In genomic region chr5:124478873-124479204, GRCm38 (mm10) we compare ENCODE assay signal across 8 mouse cellular contexts. TPM values are rescaled to one million over a fixed set of nuclear protein-coding genes. Genes with fewer than 3 reads are reported as not detected.
DNase-seq lines count a peak whose midpoint lies in the region; ATAC-seq and TF ChIP-seq lines count a peak whose summit lies in the region.

No protein-coding gene starts in this region.

- no peaks in the 10 kb centered on the region for H3K27me3 ChIP-seq in cerebellum, adult 2 months (ENCODE audit: control insufficient read depth, insufficient read depth, low read length)
- no peaks in the 10 kb centered on the region for H3K27me3 ChIP-seq in liver, adult 2 months (ENCODE audit: control insufficient read depth, insufficient read depth, low read length)
- H3K27me3 ChIP-seq in hindbrain, postnatal 0 days (ENCODE audit: insufficient read depth, low read length) = no peaks in the 10 kb centered on the region
- no peaks in the 10 kb centered on the region for H3K27me3 ChIP-seq in neural tube, embryonic 14.5 days (ENCODE audit: control insufficient read depth, insufficient read depth, low read length)

- no peaks in the 10 kb centered on the region for H3K36me3 ChIP-seq in liver, adult 2 months (ENCODE audit: control insufficient read depth, insufficient read depth, low read length)
- no peaks in the 10 kb centered on the region for H3K36me3 ChIP-seq in hindbrain, postnatal 0 days (ENCODE audit: insufficient read depth, low read length)
- H3K36me3 ChIP-seq in neural tube, embryonic 14.5 days (ENCODE audit: control insufficient read depth, insufficient read depth, low read length) = no peaks in the 10 kb centered on the region

- H3K79me2 ChIP-seq in liver, adult 2 months (ENCODE audit: control insufficient read depth, insufficient read depth, low read length) = peaks cover 10% of the 10 kb centered on the region

- TF ChIP-seq CTCF in cerebellum, adult 2 months (IDR thresholded peaks at IDR 0.05; ENCODE audit: borderline replicate concordance, insufficient read depth, low read depth, low read length) = no peak
- TF ChIP-seq CTCF in liver, adult 2 months (IDR thresholded peaks at IDR 0.05; ENCODE audit: low read depth, low read length) = no peak
- no peak for TF ChIP-seq CTCF in hindbrain, postnatal 0 days (IDR thresholded peaks at IDR 0.05; ENCODE audit: low read depth)

- H3K4me1 ChIP-seq in cerebellum, adult 2 months (ENCODE audit: control insufficient read depth, insufficient read depth, low read length) = peaks cover 5% of the 10 kb centered on the region
- peaks cover 1% of the 10 kb centered on the region; the same call in 1 of the 2 replicates for H3K4me1 ChIP-seq in liver, adult 2 months (ENCODE audit: control insufficient read depth, insufficient read depth, low read length)
- H3K4me1 ChIP-seq in hindbrain, postnatal 0 days (ENCODE audit: insufficient read depth, low read length) = peaks cover 13% of the 10 kb centered on the region
- H3K4me1 ChIP-seq in neural tube, embryonic 14.5 days (ENCODE audit: control insufficient read depth, insufficient read depth, low read length) = peaks cover 5% of the 10 kb centered on the region; the same call in 1 of the 2 replicates

- no peak for DNase-seq in cerebellum, adult 2 months
- no peak for DNase-seq in cerebellum, adult 18-20 months
- no peak for DNase-seq in liver, adult 2 months (ENCODE audit: extremely low read depth, low read depth, low spot score)
- no peak for DNase-seq in liver
- no peak for DNase-seq in hindbrain, postnatal 0 days (ENCODE audit: low spot score)
- no peak for DNase-seq in frontal cortex, postnatal 10 days (ENCODE audit: low spot score in 2 of 2)
- DNase-seq in lung, postnatal 36 days = no peak

- ATAC-seq in hindbrain, postnatal 0 days = no peak
- ATAC-seq in neural tube, embryonic 14.5 days (ENCODE audit: low read depth) = no peak

- H3K9ac ChIP-seq in liver, adult 2 months (ENCODE audit: low read depth, low read length) = no peak overlapping the region
- H3K9ac ChIP-seq in hindbrain, postnatal 0 days (replicated peaks; ENCODE audit: low read length) = no peak overlapping the region
- no peak overlapping the region for H3K9ac ChIP-seq in neural tube, embryonic 14.5 days (replicated peaks; ENCODE audit: low read depth, low read length)

- peak overlapping the region; percentile 82 for H3K4me2 ChIP-seq in hindbrain, postnatal 0 days (ENCODE audit: low read depth, low read length)
- H3K4me2 ChIP-seq in neural tube, embryonic 14.5 days (ENCODE audit: low read depth, low read length) = 0 out of 2 replicates have a peak overlapping the region, but pooled peaks have one; percentile 71

- no peak for TF ChIP-seq POLR2A in cerebellum, adult 2 months (IDR thresholded peaks at IDR 0.05; ENCODE audit: borderline replicate concordance, insufficient read depth, low read length)
- no peak for TF ChIP-seq POLR2A in liver, adult 2 months (IDR thresholded peaks at IDR 0.05; ENCODE audit: extremely low read depth, insufficient read depth, low read length)

- no peaks in the 10 kb centered on the region for H3K9me3 ChIP-seq in hindbrain, postnatal 0 days (ENCODE audit: low read length)
- H3K9me3 ChIP-seq in neural tube, embryonic 14.5 days (ENCODE audit: control insufficient read depth, low read length) = no peaks in the 10 kb centered on the region

- no peak overlapping the region for H3K4me3 ChIP-seq in cerebellum, adult 2 months (replicated peaks; ENCODE audit: insufficient read depth, low read depth, low read length)
- no peak overlapping the region for H3K4me3 ChIP-seq in liver, adult 2 months (ENCODE audit: insufficient read depth, low read depth, low read length)
- 0 out of 2 replicates have a peak overlapping the region, but pooled peaks have one; percentile 73 for H3K4me3 ChIP-seq in hindbrain, postnatal 0 days (ENCODE audit: low read length)
- no peak overlapping the region for H3K4me3 ChIP-seq in neural tube, embryonic 14.5 days (ENCODE audit: low read depth, low read length)

- 81% methylated on average over 1 of the region's 1 CpGs for WGBS in cerebellum, adult 2 months
- WGBS in liver, adult 2 months = 48% methylated on average over 1 of the region's 1 CpGs
- 88% methylated on average over 1 of the region's 1 CpGs for WGBS in hindbrain, postnatal 0 days
- WGBS in neural tube, embryonic 14.5 days = 87% methylated on average over 1 of the region's 1 CpGs

- 0 out of 2 replicates have a peak overlapping the region, but pooled peaks have one; percentile 6 for H3K27ac ChIP-seq in cerebellum, adult 2 months (ENCODE audit: insufficient read depth, low read length)
- peak overlapping the region; percentile 39 for H3K27ac ChIP-seq in liver, adult 2 months (replicated peaks; ENCODE audit: insufficient read depth, low read depth, low read length)
- H3K27ac ChIP-seq in hindbrain, postnatal 0 days = peak overlapping the region; percentile 65; the same call in 1 of the 2 replicates
- H3K27ac ChIP-seq in neural tube, embryonic 14.5 days (ENCODE audit: low read depth, low read length) = no peak overlapping the region

RNA-seq across cellular contexts. Expression of gene Rilpl2, which starts 0.7 kb away (rescaled TPM):
- 18.1 and 18.4 TPM in 2 replicates for polyA plus RNA-seq in cerebellum, adult 2 months (2012; rRNA removed)
- total RNA-seq in liver, adult 2 months (2014; rRNA removed) = 9.6 and 11.6 TPM in 2 replicates
- polyA plus RNA-seq in liver, adult 2 months (2012; rRNA removed) = 10.1 and 10.4 TPM in 2 replicates
- 25.6 and 38.8 TPM in 2 replicates for total RNA-seq in hindbrain, postnatal 0 days (2014; rRNA removed)
- 33.2 and 34.8 TPM in 2 replicates for polyA plus RNA-seq in hindbrain, postnatal 0 days (2015; fragmentation: Nextera tagmentation; extraction: Ambion mirVana)
- 22.9 and 28.7 TPM in 2 replicates for polyA plus RNA-seq in neural tube, embryonic 14.5 days (2014; fragmentation: Nextera tagmentation; extraction: Ambion mirVana)

RNA-seq across cellular contexts. Expression of gene Snrnp35, which starts 4.1 kb away (rescaled TPM):
- polyA plus RNA-seq in cerebellum, adult 2 months (2012; rRNA removed) = 12.3 and 13.1 TPM in 2 replicates
- total RNA-seq in liver, adult 2 months (2014; rRNA removed) = 2.9 and 3.7 TPM in 2 replicates
- 2.2 and 2.5 TPM in 2 replicates for polyA plus RNA-seq in liver, adult 2 months (2012; rRNA removed)
- total RNA-seq in hindbrain, postnatal 0 days (2014; rRNA removed) = 4.0 and 17.2 TPM in 2 replicates
- polyA plus RNA-seq in hindbrain, postnatal 0 days (2015; fragmentation: Nextera tagmentation; extraction: Ambion mirVana) = 13.9 and 17.3 TPM in 2 replicates
- polyA plus RNA-seq in neural tube, embryonic 14.5 days (2014; fragmentation: Nextera tagmentation; extraction: Ambion mirVana) = 8.9 and 12.0 TPM in 2 replicates

RNA-seq across cellular contexts. Expression of gene Kmt5a, which starts 39.1 kb away (rescaled TPM):
- 59.1 and 61.6 TPM in 2 replicates for polyA plus RNA-seq in cerebellum, adult 2 months (2012; rRNA removed)
- 9.6 and 13.2 TPM in 2 replicates for total RNA-seq in liver, adult 2 months (2014; rRNA removed)
- polyA plus RNA-seq in liver, adult 2 months (2012; rRNA removed) = 14.7 and 15.1 TPM in 2 replicates
- total RNA-seq in hindbrain, postnatal 0 days (2014; rRNA removed) = 28.0 and 48.5 TPM in 2 replicates
- polyA plus RNA-seq in hindbrain, postnatal 0 days (2015; fragmentation: Nextera tagmentation; extraction: Ambion mirVana) = 17.2 and 20.5 TPM in 2 replicates
- polyA plus RNA-seq in neural tube, embryonic 14.5 days (2014; fragmentation: Nextera tagmentation; extraction: Ambion mirVana) = 15.9 and 21.5 TPM in 2 replicates

RNA-seq across cellular contexts. Expression of gene Rilpl1, which starts 52.4 kb away (rescaled TPM):
- polyA plus RNA-seq in cerebellum, adult 2 months (2012; rRNA removed) = 20.2 and 22.7 TPM in 2 replicates
- total RNA-seq in liver, adult 2 months (2014; rRNA removed) = 1.4 and 1.6 TPM in 2 replicates
- 0.97 and 2.0 TPM in 2 replicates for polyA plus RNA-seq in liver, adult 2 months (2012; rRNA removed)
- total RNA-seq in hindbrain, postnatal 0 days (2014; rRNA removed) = 10.4 and 12.4 TPM in 2 replicates
- 13.3 and 13.5 TPM in 2 replicates for polyA plus RNA-seq in hindbrain, postnatal 0 days (2015; fragmentation: Nextera tagmentation; extraction: Ambion mirVana)
- polyA plus RNA-seq in neural tube, embryonic 14.5 days (2014; fragmentation: Nextera tagmentation; extraction: Ambion mirVana) = 11.0 and 14.4 TPM in 2 replicates

RNA-seq across cellular contexts. Expression of gene Sbno1, which starts 53.0 kb away (rescaled TPM):
- polyA plus RNA-seq in cerebellum, adult 2 months (2012; rRNA removed) = 48.3 and 50.3 TPM in 2 replicates
- total RNA-seq in liver, adult 2 months (2014; rRNA removed) = 33.1 and 36.6 TPM in 2 replicates
- 7.2 and 8.1 TPM in 2 replicates for polyA plus RNA-seq in liver, adult 2 months (2012; rRNA removed)
- total RNA-seq in hindbrain, postnatal 0 days (2014; rRNA removed) = 30.4 and 35.9 TPM in 2 replicates
- polyA plus RNA-seq in hindbrain, postnatal 0 days (2015; fragmentation: Nextera tagmentation; extraction: Ambion mirVana) = 71.0 and 73.6 TPM in 2 replicates
- polyA plus RNA-seq in neural tube, embryonic 14.5 days (2014; fragmentation: Nextera tagmentation; extraction: Ambion mirVana) = 101 and 102 TPM in 2 replicates
